Comparison of ENCODE assay signal across 7 mouse cellular contexts in the genomic region with DNA sequence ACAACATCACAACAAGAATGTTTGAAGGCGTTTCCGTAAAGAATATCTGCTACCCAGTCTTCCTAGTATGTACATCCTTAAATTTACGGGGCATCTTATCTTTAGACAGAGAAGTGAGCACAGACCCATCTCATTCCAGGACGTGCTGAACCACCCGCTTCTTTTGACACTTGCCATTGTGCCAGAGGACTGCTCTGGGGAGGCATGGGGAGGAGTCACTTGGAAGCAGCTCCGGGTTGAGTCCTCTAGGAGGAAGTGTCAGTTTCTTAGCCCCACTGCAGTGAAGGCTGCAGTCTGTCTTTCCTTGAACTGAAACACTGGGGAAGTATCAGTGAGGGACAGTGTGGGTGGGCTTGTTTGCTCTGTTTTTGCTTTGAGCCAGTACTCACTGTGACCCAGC. TPM values are rescaled to one million over a fixed set of nuclear protein-coding genes. Genes with fewer than 3 reads are reported as not detected.
A peak's percentile ranks its signal among the peaks of the same experiment; 100 is the strongest.
DNase-seq lines count a peak whose midpoint lies in the region; ATAC-seq and TF ChIP-seq lines count a peak whose summit lies in the region.

No protein-coding gene starts in this region.

- DNase-seq in 416B (ENCODE audit: low read depth): peak; percentile 68
- peak; percentile 12 for DNase-seq in B cell, adult 2 months
- no peak for DNase-seq in liver, postnatal 0 days
- no peak for DNase-seq in ovary, postnatal 36 days (ENCODE audit: low spot score)
- DNase-seq in left cerebral cortex, adult 18-20 months (ENCODE audit: low spot score in 2 of 2): no peak
- no peak for DNase-seq in kidney, postnatal 4 days

- WGBS in forebrain, embryonic 13.5 days: 40% methylated on average over 6 of the region's 6 CpGs
- 13% methylated on average over 6 of the region's 6 CpGs for WGBS in liver, postnatal 0 days (ENCODE audit: insufficient replicate concordance)

- H3K4me3 ChIP-seq in forebrain, embryonic 13.5 days: peak overlapping the region; percentile 88
- H3K4me3 ChIP-seq in liver, postnatal 0 days (ENCODE audit: low read depth, low read length): peak overlapping the region; percentile 81

- peak overlapping the region; percentile 79 for H3K4me2 ChIP-seq in forebrain, embryonic 13.5 days
- peak overlapping the region; percentile 96 for H3K4me2 ChIP-seq in liver, postnatal 0 days (ENCODE audit: low read depth, low read length)

- no peak for TF ChIP-seq EP300 in liver, postnatal 0 days (IDR thresholded peaks at IDR 0.05; ENCODE audit: low read depth)

- no peak overlapping the region for H3K27ac ChIP-seq in forebrain, embryonic 13.5 days
- H3K27ac ChIP-seq in liver, postnatal 0 days (ENCODE audit: low read depth): peak overlapping the region; percentile 73; the same call in 1 of the 2 replicates

- peaks cover 14% of the 10 kb centered on the region for H3K4me1 ChIP-seq in forebrain, embryonic 13.5 days
- peaks cover 13% of the 10 kb centered on the region for H3K4me1 ChIP-seq in liver, postnatal 0 days (ENCODE audit: insufficient read depth)

- H3K9ac ChIP-seq in forebrain, embryonic 13.5 days: peak overlapping the region; percentile 96
- peak overlapping the region; percentile 84 for H3K9ac ChIP-seq in liver, postnatal 0 days (replicated peaks)

- no peaks in the 10 kb centered on the region for H3K9me3 ChIP-seq in forebrain, embryonic 13.5 days (replicated peaks)
- H3K9me3 ChIP-seq in liver, postnatal 0 days (ENCODE audit: low read length): no peaks in the 10 kb centered on the region

- H3K27me3 ChIP-seq in forebrain, embryonic 13.5 days: no peaks in the 10 kb centered on the region
- H3K27me3 ChIP-seq in liver, postnatal 0 days (ENCODE audit: insufficient read depth, low read length): no peaks in the 10 kb centered on the region

- no peak for ATAC-seq in forebrain, embryonic 13.5 days
- no peak for ATAC-seq in liver, postnatal 0 days

- no peak for TF ChIP-seq CTCF in liver, postnatal 0 days (IDR thresholded peaks at IDR 0.05; ENCODE audit: low read depth)

- peaks cover 45% of the 10 kb centered on the region for H3K36me3 ChIP-seq in forebrain, embryonic 13.5 days (ENCODE audit: poor library complexity, severe bottlenecking)
- peaks cover 24% of the 10 kb centered on the region for H3K36me3 ChIP-seq in liver, postnatal 0 days (replicated peaks; ENCODE audit: insufficient read depth, low read length)

RNA-seq across cellular contexts. Expression of gene Exog, which starts 1.0 kb away (rescaled TPM):
- 46.3 and 52.6 TPM in 2 replicates for polyA plus RNA-seq in forebrain, embryonic 13.5 days (2015; fragmentation: Nextera tagmentation; extraction: Ambion mirVana)
- 3.0 and 3.8 TPM in 2 replicates for polyA plus RNA-seq in liver, postnatal 0 days (2015; fragmentation: Nextera tagmentation; extraction: Ambion mirVana)
- total RNA-seq in left cerebral cortex, adult 18-20 months (2021): 10 to 100 TPM; 23.7 to 24.8 TPM

RNA-seq across cellular contexts. Expression of gene Acvr2b, which starts 43.8 kb away (rescaled TPM):
- polyA plus RNA-seq in forebrain, embryonic 13.5 days (2015; fragmentation: Nextera tagmentation; extraction: Ambion mirVana): 48.1 and 54.7 TPM in 2 replicates
- polyA plus RNA-seq in liver, postnatal 0 days (2015; fragmentation: Nextera tagmentation; extraction: Ambion mirVana): 2.2 and 4.1 TPM in 2 replicates
- 10 to 100 TPM; 15.5 to 16.4 TPM for total RNA-seq in left cerebral cortex, adult 18-20 months (2021)

Comparison
In these comparisons a context has a peak if more than half of its experiments do, and no peak if none do; other contexts are left out.
1. DNase-seq: peak in 416B (single experiment) and B cell, adult 2 months (2 of 2); none in liver, postnatal 0 days (single experiment), ovary, postnatal 36 days (single experiment), left cerebral cortex, adult 18-20 months (0 of 2) and kidney, postnatal 4 days (0 of 2).